Mouse (Mus musculus) hindbrain, embryonic 12.5 days (tissue): Measurements from ENCODE around the gene Tmem63b. TPM values are rescaled to one million over a fixed set of nuclear protein-coding genes. Genes with fewer than 3 reads are reported as not detected.

Experiments
- ATAC-seq: fragments of 200-750 bp; cut with Nextera tagmentation; 2 replicates; pipeline ENCODE4 v1.8.0; 2017; ENCODE audit warnings: moderate TSS enrichment; ENCODE audit not compliant: low FRiP score
- H3K27ac ChIP-seq: fragments of 300-500 bp; sonication (generic); 2 replicates; pipeline ENCODE4 v1.5.1; 2016; ENCODE audit warnings: mild to moderate bottlenecking
- H3K27me3 ChIP-seq: fragments of 300-500 bp; sonication (generic); 2 replicates; pipeline ENCODE4 v1.6.1; 2016; ENCODE audit warnings: mild to moderate bottlenecking
- H3K36me3 ChIP-seq: fragments of 300-500 bp; sonication (generic); 2 replicates; pipeline ENCODE4 v1.6.1; 2016; ENCODE audit warnings: mild to moderate bottlenecking
- H3K4me1 ChIP-seq: fragments of 300-500 bp; sonication (generic); 2 replicates; pipeline ENCODE4 v1.6.1; 2016
- H3K4me2 ChIP-seq: fragments of 300-500 bp; sonication (generic); replicated peaks from 2 replicates; pipeline ENCODE4 v1.6.1; 2016; ENCODE audit warnings: mild to moderate bottlenecking
- H3K4me3 ChIP-seq: fragments of 300-500 bp; sonication (generic); 2 replicates; pipeline ENCODE4 v1.5.1; 2016; ENCODE audit warnings: mild to moderate bottlenecking
- H3K9ac ChIP-seq: fragments of 300-500 bp; sonication (generic); 2 replicates; pipeline ENCODE4 v1.6.1; 2016; ENCODE audit warnings: mild to moderate bottlenecking, moderate library complexity
- H3K9me3 ChIP-seq: fragments of 300-500 bp; sonication (generic); replicated peaks from 2 replicates; pipeline ENCODE4 v1.6.1; 2016; ENCODE audit warnings: mild to moderate bottlenecking
- WGBS: fragments of 180-500 bp; shearing (Covaris S2); methylation state at CpG from one replicate; pipeline ENCODE4 v1.1.7; 2016; 5-methylcytosine and 5-hydroxymethylcytosine counted together
- polyA plus RNA-seq: library from polyadenylated mRNA; unstranded; fragments of >200 nt; fragmentation: Nextera tagmentation; extraction: Ambion mirVana; gene quantifications from 2 replicates; pipeline ENCODE4 v1.2.1, GENCODE M21; 2016

Tmem63b gene
- polyA plus RNA-seq, 1 experiment from 2014 or later = 102 TPM

DNA sequence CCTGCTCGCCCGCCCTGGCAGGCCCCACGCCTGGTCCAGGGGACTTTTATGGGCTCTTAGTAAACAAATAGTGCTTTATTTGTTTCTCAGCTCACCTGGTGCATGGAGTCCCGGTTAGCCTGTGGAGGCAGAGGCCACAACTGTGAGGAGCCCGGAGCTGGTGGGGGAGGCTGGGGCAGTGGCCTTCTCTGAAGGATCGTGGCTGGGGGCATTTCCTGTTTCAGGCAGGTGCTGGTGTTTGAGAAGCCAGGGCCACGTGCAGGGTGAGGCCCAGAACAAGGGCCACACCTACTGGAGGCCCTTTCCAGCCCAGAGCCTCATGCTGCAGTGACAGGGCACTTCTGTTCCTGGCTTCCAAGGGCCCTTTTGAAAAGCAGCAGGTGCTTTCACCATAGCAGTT, 39.5 kb upstream of the Tmem63b start:
- Histone ChIP-seq H3K27ac (no peak overlapping the region), H3K9me3 (no peaks in the 10 kb centered on the region), H3K27me3 (no peaks in the 10 kb centered on the region), H3K4me3 (no peak overlapping the region), H3K4me1 (peaks cover 13% of the 10 kb centered on the region), H3K36me3 (no peaks in the 10 kb centered on the region), H3K9ac (0 out of 2 replicates have a peak overlapping the region, but pooled peaks have one; percentile 6), H3K4me2 (no peak overlapping the region)
- WGBS = 72% methylated on average over 7 of the region's 7 CpGs
- no peak for ATAC-seq

DNA sequence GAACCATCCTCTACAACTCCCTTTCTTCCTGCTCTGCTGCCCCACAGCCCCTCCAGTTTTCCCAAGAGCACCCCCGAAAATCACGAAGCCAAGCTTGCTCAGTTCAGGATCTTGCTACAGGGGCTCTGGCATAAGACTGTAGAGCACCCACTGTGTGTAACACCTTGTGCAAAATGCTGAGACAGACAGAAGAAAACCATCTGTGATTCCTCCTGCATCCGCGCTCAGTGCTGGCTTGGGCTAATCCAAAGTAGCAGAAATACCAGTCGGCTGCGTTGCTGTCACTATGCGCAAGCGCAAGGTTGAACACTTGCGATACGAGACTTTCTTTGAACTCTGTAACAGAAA, 37.8 kb upstream of the Tmem63b start:
- peak; percentile 26 for ATAC-seq
- Histone ChIP-seq H3K9me3 (0 out of 2 replicates have a peak, but pooled peaks cover 4% of the 10 kb centered on the region), H3K27ac (no peak overlapping the region), H3K4me2 (no peak overlapping the region), H3K27me3 (no peaks in the 10 kb centered on the region), H3K4me1 (peaks cover 13% of the 10 kb centered on the region), H3K4me3 (0 out of 2 replicates have a peak overlapping the region, but pooled peaks have one; percentile 47), H3K36me3 (no peaks in the 10 kb centered on the region), H3K9ac (no peak overlapping the region; the same call in 1 of the 2 replicates)
- 81% methylated on average over 10 of the region's 10 CpGs for WGBS

DNA sequence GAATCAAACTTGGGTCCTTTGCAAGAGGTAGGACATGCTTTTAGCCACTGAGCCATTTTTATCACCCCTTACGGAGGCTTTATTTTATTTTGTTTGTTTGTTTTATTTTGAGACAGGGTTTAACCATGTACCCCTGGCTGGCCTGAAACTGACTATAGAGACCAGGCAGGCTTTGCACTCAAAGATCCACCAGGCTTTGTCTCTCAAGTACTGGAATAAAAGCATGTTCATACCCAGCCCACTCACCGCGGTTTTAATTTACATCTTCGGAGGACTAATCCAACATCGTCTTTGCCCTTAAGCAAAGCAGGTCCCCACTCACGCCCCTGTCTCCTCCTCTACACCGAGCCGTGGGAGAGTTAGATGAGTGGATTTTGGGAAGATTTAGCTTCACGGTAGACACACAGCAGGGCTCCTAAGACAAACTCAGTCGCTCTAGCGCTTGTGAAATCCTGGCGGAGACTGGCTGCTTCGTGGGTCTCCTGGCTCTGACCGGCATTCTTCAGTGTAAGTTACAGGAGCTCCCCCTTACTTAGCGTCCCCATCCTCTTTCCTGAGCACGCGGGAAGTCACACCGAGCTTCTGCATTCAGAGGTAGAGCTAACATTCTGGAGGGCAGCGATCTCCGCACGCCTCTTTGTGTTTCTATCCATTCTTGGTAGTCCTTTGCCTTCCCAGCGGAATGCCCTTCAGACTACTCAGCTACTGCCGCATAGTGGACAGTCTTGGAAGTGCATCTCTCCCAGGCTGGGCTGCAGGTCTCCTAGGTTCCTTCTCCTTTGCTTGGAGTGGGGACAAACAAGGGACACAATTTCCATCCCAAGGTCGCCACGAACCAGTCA, 37.2 kb upstream of the Tmem63b start:
- peak; percentile 69 for ATAC-seq
- H3K4me2 ChIP-seq = peak overlapping the region; percentile 61
- H3K9me3 ChIP-seq = 0 out of 2 replicates have a peak, but pooled peaks cover 4% of the 10 kb centered on the region
- peak overlapping the region; percentile 47 for H3K4me3 ChIP-seq
- WGBS = 5% methylated on average over 25 of the region's 25 CpGs
- H3K9ac ChIP-seq = peak overlapping the region; percentile 66
- H3K27ac ChIP-seq = peak overlapping the region; percentile 85
- no peaks in the 10 kb centered on the region for H3K27me3 ChIP-seq
- H3K36me3 ChIP-seq = no peaks in the 10 kb centered on the region
- peaks cover 13% of the 10 kb centered on the region for H3K4me1 ChIP-seq

- Histone ChIP-seq H3K4me2 (no peak overlapping the region), H3K9ac (no peak overlapping the region), H3K27me3 (no peaks in the 10 kb centered on the region), H3K27ac (no peak overlapping the region), H3K4me1 (peaks cover 9% of the 10 kb centered on the region), H3K4me3 (no peak overlapping the region), H3K9me3 (0 out of 2 replicates have a peak, but pooled peaks cover 4% of the 10 kb centered on the region), H3K36me3 (no peaks in the 10 kb centered on the region)
- no peak for ATAC-seq
- 8% methylated on average over 10 of the region's 10 CpGs for WGBS
Observed at GRCm38 (mm10) chr17:45718323-45718722, 31.6 kb upstream of the Tmem63b start.

- Histone ChIP-seq H3K4me2 (no peak overlapping the region), H3K9ac (no peak overlapping the region), H3K9me3 (no peaks in the 10 kb centered on the region), H3K36me3 (no peaks in the 10 kb centered on the region), H3K27me3 (no peaks in the 10 kb centered on the region), H3K4me1 (no peaks in the 10 kb centered on the region), H3K4me3 (no peak overlapping the region), H3K27ac (no peak overlapping the region)
- 67% methylated on average over 3 of the region's 3 CpGs for WGBS
- no peak for ATAC-seq
Observed at GRCm38 (mm10) chr17:45711525-45711924, 24.8 kb upstream of the Tmem63b start.

DNA sequence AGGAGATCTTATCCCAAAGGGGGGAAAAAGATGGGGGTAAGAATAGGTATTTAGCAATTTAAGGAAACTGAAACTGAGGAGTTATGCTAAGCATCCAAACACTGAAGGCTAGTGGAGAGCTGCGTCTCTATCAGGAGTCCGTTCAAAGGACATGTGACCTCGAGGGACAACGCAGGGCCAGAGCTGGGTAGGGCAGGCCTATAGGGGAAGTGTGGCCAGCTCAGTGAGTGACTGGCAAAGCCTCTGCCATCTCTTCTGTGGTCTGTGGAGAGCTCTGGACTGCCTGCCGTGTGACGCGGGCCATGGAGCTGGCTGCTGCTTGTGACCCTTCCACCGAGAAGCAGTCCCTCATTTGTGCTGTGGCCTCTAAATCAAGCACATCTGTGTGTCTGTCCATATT, 23.7 kb upstream of the Tmem63b start:
- Histone ChIP-seq H3K4me2 (no peak overlapping the region), H3K9me3 (no peaks in the 10 kb centered on the region), H3K9ac (no peak overlapping the region), H3K36me3 (no peaks in the 10 kb centered on the region), H3K4me3 (no peak overlapping the region), H3K4me1 (no peaks in the 10 kb centered on the region), H3K27ac (no peak overlapping the region), H3K27me3 (no peaks in the 10 kb centered on the region)
- 78% methylated on average over 8 of the region's 8 CpGs for WGBS
- no peak for ATAC-seq

DNA sequence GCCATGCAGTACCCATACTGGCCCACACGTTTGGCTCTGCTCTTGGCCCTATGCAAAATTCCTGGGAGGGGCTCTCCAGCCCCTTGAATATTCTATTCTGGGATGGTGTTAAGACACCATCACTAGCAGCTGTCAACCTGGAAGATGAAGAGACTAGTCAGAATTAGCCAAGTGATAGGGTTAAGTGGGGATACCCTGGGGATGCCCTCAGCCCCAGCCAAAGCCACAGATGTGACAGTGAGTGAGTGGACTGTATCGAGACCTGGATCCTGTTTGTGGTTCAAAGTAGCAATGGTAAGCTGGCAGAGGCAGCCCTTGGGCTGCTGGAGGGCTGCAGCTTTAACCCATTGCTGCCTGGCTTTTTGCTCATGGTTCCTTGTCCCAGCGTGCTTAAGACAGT, 23.1 kb upstream of the Tmem63b start:
- Histone ChIP-seq H3K4me3 (no peak overlapping the region), H3K4me2 (no peak overlapping the region), H3K4me1 (no peaks in the 10 kb centered on the region), H3K27me3 (no peaks in the 10 kb centered on the region), H3K27ac (no peak overlapping the region), H3K9ac (no peak overlapping the region), H3K9me3 (no peaks in the 10 kb centered on the region), H3K36me3 (no peaks in the 10 kb centered on the region)
- ATAC-seq = no peak
- 52% methylated on average over 3 of the region's 3 CpGs for WGBS

- no peak for ATAC-seq
- Histone ChIP-seq H3K9ac (no peak overlapping the region), H3K4me1 (no peaks in the 10 kb centered on the region), H3K27ac (no peak overlapping the region), H3K4me2 (no peak overlapping the region), H3K36me3 (no peaks in the 10 kb centered on the region), H3K4me3 (no peak overlapping the region), H3K9me3 (no peaks in the 10 kb centered on the region), H3K27me3 (no peaks in the 10 kb centered on the region)
- WGBS = 87% methylated on average over 7 of the region's 8 CpGs
Observed at GRCm38 (mm10) chr17:45708179-45708578, 21.5 kb upstream of the Tmem63b start.

DNA sequence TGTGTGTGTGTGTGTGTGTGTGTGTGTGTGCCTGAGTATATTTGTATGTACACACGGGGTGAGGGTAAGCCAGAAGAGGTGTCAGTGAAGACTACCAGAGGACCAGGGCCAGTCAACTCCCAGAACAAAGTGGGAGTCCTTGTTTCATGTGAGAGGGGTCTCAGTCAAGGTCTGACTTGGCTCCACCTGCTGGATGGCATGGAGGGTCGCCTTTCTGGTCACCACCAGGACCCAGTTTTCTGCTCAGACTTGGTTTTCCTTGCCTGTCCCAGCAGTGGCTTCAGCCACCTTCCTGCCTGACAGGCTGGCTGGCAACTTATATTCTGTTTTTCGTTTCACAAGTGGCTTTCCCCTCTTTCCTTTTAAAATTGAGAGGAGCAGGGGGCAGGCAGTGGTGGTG, 20.7 kb upstream of the Tmem63b start:
- ATAC-seq = no peak
- WGBS = 27% methylated on average over 2 of the region's 3 CpGs
- no peak overlapping the region for H3K9ac ChIP-seq
- H3K4me2 ChIP-seq = no peak overlapping the region
- H3K27me3 ChIP-seq = no peaks in the 10 kb centered on the region
- no peaks in the 10 kb centered on the region for H3K36me3 ChIP-seq
- H3K9me3 ChIP-seq = no peaks in the 10 kb centered on the region
- H3K27ac ChIP-seq = no peak overlapping the region
- no peaks in the 10 kb centered on the region for H3K4me1 ChIP-seq
- H3K4me3 ChIP-seq = no peak overlapping the region

DNA sequence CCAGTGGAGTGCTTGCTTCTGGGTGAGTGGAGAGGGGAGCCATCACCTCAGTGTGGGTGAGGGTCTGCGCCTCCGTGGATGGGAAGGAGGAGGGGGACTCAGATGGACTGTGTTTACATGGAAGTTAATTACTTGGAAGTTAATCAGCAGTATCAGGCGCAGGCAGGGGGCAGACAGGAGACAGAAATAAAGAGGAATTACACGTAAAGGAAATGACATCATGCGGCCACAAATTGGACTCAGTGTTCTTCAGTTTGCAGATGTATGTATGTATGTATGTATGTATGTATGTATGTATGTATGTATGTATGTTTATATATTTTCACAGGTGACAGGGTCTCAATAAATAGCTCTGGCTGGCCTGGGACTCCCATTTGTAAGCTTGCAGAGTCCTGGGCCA, 20.1 kb upstream of the Tmem63b start:
- ATAC-seq = no peak
- H3K36me3 ChIP-seq = no peaks in the 10 kb centered on the region
- H3K9me3 ChIP-seq = no peaks in the 10 kb centered on the region
- no peaks in the 10 kb centered on the region for H3K27me3 ChIP-seq
- 87% methylated on average over 5 of the region's 5 CpGs for WGBS
- no peaks in the 10 kb centered on the region for H3K4me1 ChIP-seq
- H3K27ac ChIP-seq = no peak overlapping the region
- no peak overlapping the region for H3K9ac ChIP-seq
- no peak overlapping the region for H3K4me3 ChIP-seq
- H3K4me2 ChIP-seq = no peak overlapping the region

DNA sequence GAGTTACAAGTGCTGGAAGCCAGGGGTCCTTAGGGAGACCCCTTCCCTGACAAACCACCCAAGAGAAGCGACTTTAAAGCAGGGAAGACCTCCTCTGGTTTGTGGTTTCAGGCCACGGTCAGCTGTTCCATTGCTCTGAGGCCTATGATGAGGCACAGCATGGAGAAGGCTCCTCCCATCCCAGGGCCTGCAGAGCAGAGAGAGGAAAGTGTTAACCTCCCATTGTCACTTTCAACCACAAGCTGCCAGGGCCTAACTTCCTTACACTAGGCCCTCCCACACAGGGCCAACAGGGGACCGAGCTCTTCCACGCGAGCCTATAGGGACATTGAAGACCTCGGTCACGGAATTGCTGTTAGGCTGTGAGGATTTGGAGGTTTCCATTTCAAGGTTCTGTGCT, 16.5 kb upstream of the Tmem63b start:
- no peak overlapping the region for H3K4me3 ChIP-seq
- 56% methylated on average over 7 of the region's 7 CpGs for WGBS
- no peaks in the 10 kb centered on the region for H3K9me3 ChIP-seq
- H3K36me3 ChIP-seq = peaks cover 5% of the 10 kb centered on the region
- no peak overlapping the region for H3K27ac ChIP-seq
- no peak for ATAC-seq
- H3K4me2 ChIP-seq = no peak overlapping the region
- peaks cover 4% of the 10 kb centered on the region for H3K4me1 ChIP-seq
- no peak overlapping the region for H3K9ac ChIP-seq
- no peaks in the 10 kb centered on the region for H3K27me3 ChIP-seq

GRCm38 (mm10) chr17:45702254-45702653, 15.5 kb upstream of the Tmem63b start:
- no peaks in the 10 kb centered on the region for H3K9me3 ChIP-seq
- no peak overlapping the region for H3K27ac ChIP-seq
- WGBS = 51% methylated on average over 4 of the region's 4 CpGs
- H3K4me3 ChIP-seq = no peak overlapping the region
- no peak overlapping the region for H3K4me2 ChIP-seq
- no peaks in the 10 kb centered on the region for H3K27me3 ChIP-seq
- H3K36me3 ChIP-seq = peaks cover 12% of the 10 kb centered on the region
- ATAC-seq = no peak
- H3K9ac ChIP-seq = no peak overlapping the region
- H3K4me1 ChIP-seq = peaks cover 4% of the 10 kb centered on the region

DNA sequence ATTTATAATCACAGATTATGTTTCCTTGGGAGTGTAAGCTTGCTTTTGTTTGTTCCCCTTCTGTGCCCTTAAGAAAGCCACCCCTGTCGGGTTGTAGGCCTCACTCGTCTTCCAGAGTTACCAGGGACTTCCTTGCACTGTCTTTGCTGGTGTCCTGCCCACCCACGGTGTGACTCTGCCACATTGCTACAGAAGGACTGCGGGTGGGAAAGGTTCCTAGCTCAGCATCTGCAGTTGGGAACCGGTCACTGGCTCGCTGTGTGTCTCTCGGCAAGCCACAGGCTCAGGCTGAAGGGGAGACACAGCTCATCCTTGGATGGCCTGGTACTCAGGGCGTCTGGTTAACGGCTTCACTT, 14.5 kb upstream of the Tmem63b start:
- H3K27ac ChIP-seq = no peak overlapping the region
- WGBS = 72% methylated on average over 9 of the region's 9 CpGs
- H3K36me3 ChIP-seq = peaks cover 17% of the 10 kb centered on the region

More for the DNA sequence above, 14.5 kb upstream of the Tmem63b start:
- H3K4me3 ChIP-seq = no peak overlapping the region
- H3K4me1 ChIP-seq = peaks cover 4% of the 10 kb centered on the region
- H3K4me2 ChIP-seq = no peak overlapping the region
- no peak overlapping the region for H3K9ac ChIP-seq
- H3K9me3 ChIP-seq = no peaks in the 10 kb centered on the region
- no peaks in the 10 kb centered on the region for H3K27me3 ChIP-seq
- no peak for ATAC-seq
